Mouse (Mus musculus): ENCODE measurements at regions not wholly inside any gene's neighbourhood (a gene's known extent, or its start where the extent isn't known, plus 50 kb on each side); places are given as distances from the start of the nearest gene placed in this dataset.

DNA sequence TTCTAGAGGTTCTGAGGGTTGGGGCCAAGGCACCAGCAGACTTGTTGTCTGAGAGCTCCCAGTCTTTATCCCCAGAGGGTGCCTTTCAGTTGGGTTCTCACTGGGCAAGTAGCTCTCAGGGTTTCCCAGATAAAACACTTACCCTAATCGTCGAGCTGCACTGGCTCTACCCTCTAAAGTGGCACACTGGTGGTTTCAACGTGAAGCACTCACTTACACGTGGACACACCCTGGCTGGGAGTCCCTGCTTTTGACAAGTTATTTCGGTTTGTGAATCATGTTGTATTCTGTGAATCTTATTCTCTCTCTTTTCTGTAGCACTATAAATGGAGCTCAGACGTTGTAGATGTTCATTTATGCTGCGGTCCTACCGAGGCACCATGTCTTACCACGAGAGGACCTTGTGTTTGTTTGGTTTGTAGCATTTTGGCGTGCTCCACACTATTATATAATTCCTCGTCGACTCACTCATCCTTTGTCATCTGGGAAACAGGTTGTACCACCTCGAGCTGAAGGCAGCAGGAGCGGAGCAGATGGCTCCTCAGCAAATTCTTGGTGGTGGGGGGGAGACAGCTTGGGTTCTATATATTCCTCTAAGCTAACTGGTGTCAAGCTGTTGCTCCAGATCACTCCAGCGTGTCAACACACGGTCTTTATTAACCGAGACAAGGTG is 445.3 kb downstream of the Klf5 start:
- no peak overlapping the region for H3K27ac ChIP-seq (ENCODE audit: low read depth, low read length)
- TF ChIP-seq CTCF (IDR thresholded peaks at IDR 0.05) = no peak
- no peaks in the 10 kb centered on the region for H3K9me3 ChIP-seq (ENCODE audit: low read length)
- H3K4me2 ChIP-seq (ENCODE audit: low read depth, low read length, poor library complexity, severe bottlenecking) = no peak overlapping the region
- ATAC-seq (ENCODE audit: low FRiP score) = no peak
- no peaks in the 10 kb centered on the region for H3K27me3 ChIP-seq (ENCODE audit: insufficient read depth, low read length)
- WGBS = 90% methylated on average over 17 of the region's 17 CpGs
- no peak overlapping the region for H3K4me3 ChIP-seq (ENCODE audit: low read depth, low read length)
- no peak overlapping the region for H3K9ac ChIP-seq (replicated peaks; ENCODE audit: low read length, poor library complexity, severe bottlenecking)
- H3K4me1 ChIP-seq (ENCODE audit: insufficient read depth, low read length) = 0 out of 2 replicates have a peak, but pooled peaks cover 4% of the 10 kb centered on the region
- H3K36me3 ChIP-seq (ENCODE audit: insufficient read depth, low read length) = no peaks in the 10 kb centered on the region
- no peak for DNase-seq (ENCODE audit: low spot score)

- Histone ChIP-seq H3K9me3 (ENCODE audit: low read length) (no peaks in the 10 kb centered on the region), H3K4me3 (ENCODE audit: low read depth, low read length) (no peak overlapping the region), H3K27me3 (ENCODE audit: insufficient read depth, low read length) (no peaks in the 10 kb centered on the region), H3K4me1 (ENCODE audit: insufficient read depth, low read length) (0 out of 2 replicates have a peak, but pooled peaks cover 4% of the 10 kb centered on the region), H3K36me3 (ENCODE audit: insufficient read depth, low read length) (no peaks in the 10 kb centered on the region), H3K27ac (ENCODE audit: low read depth, low read length) (no peak overlapping the region), H3K9ac (replicated peaks; ENCODE audit: low read length, poor library complexity, severe bottlenecking) (no peak overlapping the region), H3K4me2 (ENCODE audit: low read depth, low read length, poor library complexity, severe bottlenecking) (no peak overlapping the region)
- WGBS = 82% methylated on average over 7 of the region's 7 CpGs
- TF ChIP-seq CTCF (IDR thresholded peaks at IDR 0.05) = peak; percentile 59
- DNase-seq (ENCODE audit: low spot score) (no peak), ATAC-seq (ENCODE audit: low FRiP score) (no peak)
Observed at GRCm38 (mm10) chr14:99745209-99745608, 446.7 kb downstream of the Klf5 start.

DNA sequence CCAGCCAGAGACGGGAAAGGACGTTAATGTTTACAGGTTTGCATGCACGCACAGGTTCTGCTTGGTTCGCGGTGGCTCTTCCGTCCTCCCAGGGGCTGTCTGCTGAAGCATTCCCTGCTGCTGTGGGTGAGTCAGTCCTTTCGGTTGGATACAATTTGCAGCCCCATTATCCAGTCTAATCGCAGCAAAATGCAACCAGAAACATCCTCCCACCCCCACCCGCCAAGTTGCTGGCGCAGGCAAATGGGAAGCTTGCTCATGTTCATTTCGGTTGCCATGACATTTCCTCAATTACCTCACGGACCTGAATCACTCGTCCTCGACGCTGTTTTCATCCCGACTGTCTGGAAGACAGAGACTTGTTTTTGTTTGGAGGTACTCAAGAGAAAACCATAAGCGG is 449.7 kb downstream of the Klf5 start:
- no peak for ATAC-seq (ENCODE audit: low FRiP score)
- Histone ChIP-seq H3K27ac (ENCODE audit: low read depth, low read length) (no peak overlapping the region), H3K9me3 (ENCODE audit: low read length) (no peaks in the 10 kb centered on the region), H3K4me2 (ENCODE audit: low read depth, low read length, poor library complexity, severe bottlenecking) (no peak overlapping the region), H3K27me3 (ENCODE audit: insufficient read depth, low read length) (no peaks in the 10 kb centered on the region), H3K36me3 (ENCODE audit: insufficient read depth, low read length) (no peaks in the 10 kb centered on the region), H3K4me3 (ENCODE audit: low read depth, low read length) (no peak overlapping the region), H3K9ac (replicated peaks; ENCODE audit: low read length, poor library complexity, severe bottlenecking) (no peak overlapping the region), H3K4me1 (ENCODE audit: insufficient read depth, low read length) (0 out of 2 replicates have a peak, but pooled peaks cover 4% of the 10 kb centered on the region)
- peak; percentile 66 for DNase-seq (ENCODE audit: low spot score)
- TF ChIP-seq CTCF (IDR thresholded peaks at IDR 0.05) = no peak
- 51% methylated on average over 17 of the region's 17 CpGs for WGBS

GRCm38 (mm10) chr14:99749308-99750305 is 451.1 kb downstream of the Klf5 start:
- DNase-seq (ENCODE audit: low spot score) (peak; percentile 20), ATAC-seq (ENCODE audit: low FRiP score) (no peak; the same call in 1 of the 2 replicates)
- no peak overlapping the region for H3K27ac ChIP-seq (ENCODE audit: low read depth, low read length)
- H3K4me2 ChIP-seq (ENCODE audit: low read depth, low read length, poor library complexity, severe bottlenecking) = no peak overlapping the region
- WGBS = 23% methylated on average over 12 of the region's 12 CpGs
- H3K36me3 ChIP-seq (ENCODE audit: insufficient read depth, low read length) = no peaks in the 10 kb centered on the region
- 0 out of 2 replicates have a peak, but pooled peaks cover 4% of the 10 kb centered on the region for H3K4me1 ChIP-seq (ENCODE audit: insufficient read depth, low read length)
- no peak overlapping the region for H3K9ac ChIP-seq (replicated peaks; ENCODE audit: low read length, poor library complexity, severe bottlenecking)
- no peaks in the 10 kb centered on the region for H3K9me3 ChIP-seq (ENCODE audit: low read length)
- H3K27me3 ChIP-seq (ENCODE audit: insufficient read depth, low read length) = no peaks in the 10 kb centered on the region
- TF ChIP-seq CTCF (IDR thresholded peaks at IDR 0.05) = no peak
- H3K4me3 ChIP-seq (ENCODE audit: low read depth, low read length) = no peak overlapping the region

GRCm38 (mm10) chr14:99758045-99758444 is 459.6 kb downstream of the Klf5 start:
- no peaks in the 10 kb centered on the region for H3K27me3 ChIP-seq (ENCODE audit: insufficient read depth, low read length)
- no peaks in the 10 kb centered on the region for H3K9me3 ChIP-seq (ENCODE audit: low read length)
- TF ChIP-seq CTCF (IDR thresholded peaks at IDR 0.05) = no peak
- no peak overlapping the region for H3K4me2 ChIP-seq (ENCODE audit: low read depth, low read length, poor library complexity, severe bottlenecking)
- H3K27ac ChIP-seq (ENCODE audit: low read depth, low read length) = no peak overlapping the region
- H3K4me1 ChIP-seq (ENCODE audit: insufficient read depth, low read length) = no peaks in the 10 kb centered on the region
- 78% methylated on average over 5 of the region's 5 CpGs for WGBS
- no peak overlapping the region for H3K9ac ChIP-seq (replicated peaks; ENCODE audit: low read length, poor library complexity, severe bottlenecking)
- H3K36me3 ChIP-seq (ENCODE audit: insufficient read depth, low read length) = no peaks in the 10 kb centered on the region
- no peak overlapping the region for H3K4me3 ChIP-seq (ENCODE audit: low read depth, low read length)
- no peak for DNase-seq (ENCODE audit: low spot score)
- ATAC-seq (ENCODE audit: low FRiP score) = no peak

- Histone ChIP-seq H3K9ac (replicated peaks; ENCODE audit: low read length, poor library complexity, severe bottlenecking) (no peak overlapping the region), H3K4me3 (ENCODE audit: low read depth, low read length) (no peak overlapping the region), H3K27ac (ENCODE audit: low read depth, low read length) (no peak overlapping the region), H3K4me2 (ENCODE audit: low read depth, low read length, poor library complexity, severe bottlenecking) (no peak overlapping the region), H3K36me3 (ENCODE audit: insufficient read depth, low read length) (no peaks in the 10 kb centered on the region), H3K9me3 (ENCODE audit: low read length) (no peaks in the 10 kb centered on the region), H3K4me1 (ENCODE audit: insufficient read depth, low read length) (no peaks in the 10 kb centered on the region), H3K27me3 (ENCODE audit: insufficient read depth, low read length) (no peaks in the 10 kb centered on the region)
- DNase-seq (ENCODE audit: low spot score) (no peak), ATAC-seq (ENCODE audit: low FRiP score) (no peak)
- WGBS = 85% methylated on average over 3 of the region's 3 CpGs
- no peak for TF ChIP-seq CTCF (IDR thresholded peaks at IDR 0.05)
Observed at GRCm38 (mm10) chr14:99763336-99763735, 464.8 kb downstream of the Klf5 start.

All from midbrain, postnatal 0 days (tissue).